Mouse (Mus musculus): Measurements from ENCODE around the gene Vmn2r121. TPM values are rescaled to one million over a fixed set of nuclear protein-coding genes. Genes with fewer than 3 reads are reported as not detected.

Gene Vmn2r121
- total RNA-seq (2021): not detected
- long read RNA-seq, experiment 1: 0 reads
- long read RNA-seq, experiment 2: 0 reads

DNA sequence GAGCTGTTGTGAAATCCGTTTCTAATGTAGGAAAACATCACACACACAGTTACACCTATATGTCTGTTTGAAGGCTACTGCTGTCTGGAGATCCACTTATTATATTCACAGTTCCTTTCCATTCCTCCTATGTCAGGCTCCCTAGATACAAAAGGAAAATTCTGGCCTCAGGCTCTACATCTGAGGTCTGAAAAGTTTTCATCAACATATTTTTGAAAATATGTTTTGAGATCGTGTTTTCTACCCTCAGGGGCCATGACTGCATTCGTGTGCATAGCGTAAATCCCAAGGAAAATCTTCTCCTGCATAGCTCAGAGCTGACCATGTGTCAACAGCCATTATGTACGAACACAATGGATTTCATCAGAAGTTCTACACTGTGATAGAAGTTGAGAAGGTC is at the start of gene Vmn2r121:
Gene Vmn2r121, minus strand, starts transcription at position 101 of the 400 bp plus-strand sequence.
- DNase-seq: no peak
